Mouse (Mus musculus): ENCODE results near the gene Nrap. TPM values are rescaled to one million over a fixed set of nuclear protein-coding genes. Genes with fewer than 3 reads are reported as not detected.
A peak's percentile ranks its signal among the peaks of the same experiment; 100 is the strongest.

Nrap gene
- polyA plus RNA-seq, 1 experiment from 2014 or later: 0.97 TPM

- no peaks in the 10 kb centered on the region for H3K27me3 ChIP-seq (ENCODE audit: control insufficient read depth, insufficient read depth, low read depth, low read length)
- WGBS: 81% methylated on average over 3 of the region's 3 CpGs
- H3K4me1 ChIP-seq (ENCODE audit: control insufficient read depth, insufficient read depth, low read length): peaks cover 13% of the 10 kb centered on the region
- H3K9me3 ChIP-seq (replicated peaks; ENCODE audit: control insufficient read depth, low read length, poor library complexity, severe bottlenecking): no peaks in the 10 kb centered on the region
- H3K4me2 ChIP-seq (ENCODE audit: low read length): no peak overlapping the region
- H3K4me3 ChIP-seq (ENCODE audit: low read depth, low read length): no peak overlapping the region
- H3K36me3 ChIP-seq (ENCODE audit: control insufficient read depth, insufficient read depth, low read length): no peaks in the 10 kb centered on the region
- no peak overlapping the region for H3K9ac ChIP-seq (ENCODE audit: low read depth, low read length)
- H3K27ac ChIP-seq (ENCODE audit: low read length): no peak overlapping the region
- no peak for ATAC-seq
These were observed 73.3 kb downstream of the Nrap start for GRCm38 (mm10) chr19:56316531-56316930.

GRCm38 (mm10) chr19:56300835-56301234 is 89.0 kb downstream of the Nrap start:
- H3K27ac ChIP-seq (ENCODE audit: low read length): no peak overlapping the region
- no peak overlapping the region for H3K9ac ChIP-seq (ENCODE audit: low read depth, low read length)
- no peaks in the 10 kb centered on the region for H3K27me3 ChIP-seq (ENCODE audit: control insufficient read depth, insufficient read depth, low read depth, low read length)
- no peak overlapping the region for H3K4me3 ChIP-seq (ENCODE audit: low read depth, low read length)
- H3K4me1 ChIP-seq (ENCODE audit: control insufficient read depth, insufficient read depth, low read length): no peaks in the 10 kb centered on the region
- peak; percentile 45; the same call in 1 of the 2 replicates for ATAC-seq
- WGBS: 68% methylated on average over 11 of the region's 11 CpGs
- no peak overlapping the region for H3K4me2 ChIP-seq (ENCODE audit: low read length)
- no peaks in the 10 kb centered on the region for H3K9me3 ChIP-seq (replicated peaks; ENCODE audit: control insufficient read depth, low read length, poor library complexity, severe bottlenecking)
- H3K36me3 ChIP-seq (ENCODE audit: control insufficient read depth, insufficient read depth, low read length): no peaks in the 10 kb centered on the region

GRCm38 (mm10) chr19:56297264-56297663 is 92.6 kb downstream of the Nrap start:
- no peak for ATAC-seq
- 65% methylated on average over 3 of the region's 3 CpGs for WGBS
- no peak overlapping the region for H3K9ac ChIP-seq (ENCODE audit: low read depth, low read length)
- no peak overlapping the region for H3K4me2 ChIP-seq (ENCODE audit: low read length)
- H3K4me3 ChIP-seq (ENCODE audit: low read depth, low read length): no peak overlapping the region
- no peaks in the 10 kb centered on the region for H3K36me3 ChIP-seq (ENCODE audit: control insufficient read depth, insufficient read depth, low read length)
- H3K4me1 ChIP-seq (ENCODE audit: control insufficient read depth, insufficient read depth, low read length): peaks cover 9% of the 10 kb centered on the region; the same call in 1 of the 2 replicates
- H3K27me3 ChIP-seq (ENCODE audit: control insufficient read depth, insufficient read depth, low read depth, low read length): no peaks in the 10 kb centered on the region
- H3K9me3 ChIP-seq (replicated peaks; ENCODE audit: control insufficient read depth, low read length, poor library complexity, severe bottlenecking): no peaks in the 10 kb centered on the region
- H3K27ac ChIP-seq (ENCODE audit: low read length): no peak overlapping the region

GRCm38 (mm10) chr19:56296668-56297067 is 93.2 kb downstream of the Nrap start:
- H3K4me2 ChIP-seq (ENCODE audit: low read length): no peak overlapping the region
- WGBS: 65% methylated on average over 9 of the region's 9 CpGs

GRCm38 (mm10) chr19:56294654-56295399 is 95.0 kb downstream of the Nrap start:
- 0 out of 2 replicates have a peak overlapping the region, but pooled peaks have one; percentile 11 for H3K4me2 ChIP-seq (ENCODE audit: low read length)
- WGBS: 26% methylated on average over 7 of the region's 7 CpGs
- peak overlapping the region; percentile 31; the same call in 1 of the 2 replicates for H3K27ac ChIP-seq (ENCODE audit: low read length)
- H3K36me3 ChIP-seq (ENCODE audit: control insufficient read depth, insufficient read depth, low read length): no peaks in the 10 kb centered on the region
- peaks cover 14% of the 10 kb centered on the region; the same call in 1 of the 2 replicates for H3K4me1 ChIP-seq (ENCODE audit: control insufficient read depth, insufficient read depth, low read length)
- peak; percentile 68 for ATAC-seq
- no peak overlapping the region for H3K4me3 ChIP-seq (ENCODE audit: low read depth, low read length)
- 0 out of 2 replicates have a peak overlapping the region, but pooled peaks have one; percentile 0 for H3K9ac ChIP-seq (ENCODE audit: low read depth, low read length)
- no peaks in the 10 kb centered on the region for H3K9me3 ChIP-seq (replicated peaks; ENCODE audit: control insufficient read depth, low read length, poor library complexity, severe bottlenecking)
- H3K27me3 ChIP-seq (ENCODE audit: control insufficient read depth, insufficient read depth, low read depth, low read length): no peaks in the 10 kb centered on the region

More at GRCm38 (mm10) chr19:56296668-56297067, 93.2 kb downstream of the Nrap start:
- Histone ChIP-seq H3K27ac (ENCODE audit: low read length) (no peak overlapping the region), H3K9me3 (replicated peaks; ENCODE audit: control insufficient read depth, low read length, poor library complexity, severe bottlenecking) (no peaks in the 10 kb centered on the region), H3K27me3 (ENCODE audit: control insufficient read depth, insufficient read depth, low read depth, low read length) (no peaks in the 10 kb centered on the region), H3K36me3 (ENCODE audit: control insufficient read depth, insufficient read depth, low read length) (no peaks in the 10 kb centered on the region), H3K4me1 (ENCODE audit: control insufficient read depth, insufficient read depth, low read length) (peaks cover 9% of the 10 kb centered on the region; the same call in 1 of the 2 replicates), H3K9ac (ENCODE audit: low read depth, low read length) (no peak overlapping the region), H3K4me3 (ENCODE audit: low read depth, low read length) (no peak overlapping the region)
- no peak for ATAC-seq

GRCm38 (mm10) chr19:56292335-56292734 is 97.5 kb downstream of the Nrap start:
- Histone ChIP-seq H3K4me3 (ENCODE audit: low read depth, low read length) (no peak overlapping the region), H3K9me3 (replicated peaks; ENCODE audit: control insufficient read depth, low read length, poor library complexity, severe bottlenecking) (no peaks in the 10 kb centered on the region), H3K36me3 (ENCODE audit: control insufficient read depth, insufficient read depth, low read length) (no peaks in the 10 kb centered on the region), H3K9ac (ENCODE audit: low read depth, low read length) (no peak overlapping the region), H3K4me2 (ENCODE audit: low read length) (no peak overlapping the region), H3K27ac (ENCODE audit: low read length) (no peak overlapping the region), H3K4me1 (ENCODE audit: control insufficient read depth, insufficient read depth, low read length) (peaks cover 14% of the 10 kb centered on the region; the same call in 1 of the 2 replicates), H3K27me3 (ENCODE audit: control insufficient read depth, insufficient read depth, low read depth, low read length) (no peaks in the 10 kb centered on the region)
- WGBS: 54% methylated on average over 9 of the region's 9 CpGs
- no peak for ATAC-seq

GRCm38 (mm10) chr19:56291898-56292297 is 97.9 kb downstream of the Nrap start:
- H3K36me3 ChIP-seq (ENCODE audit: control insufficient read depth, insufficient read depth, low read length): no peaks in the 10 kb centered on the region
- H3K4me3 ChIP-seq (ENCODE audit: low read depth, low read length): no peak overlapping the region
- H3K27ac ChIP-seq (ENCODE audit: low read length): no peak overlapping the region; the same call in 1 of the 2 replicates
- H3K4me2 ChIP-seq (ENCODE audit: low read length): no peak overlapping the region
- ATAC-seq: 0 out of 2 replicates have a peak, but pooled peaks have one; percentile 28
- no peaks in the 10 kb centered on the region for H3K27me3 ChIP-seq (ENCODE audit: control insufficient read depth, insufficient read depth, low read depth, low read length)
- no peaks in the 10 kb centered on the region for H3K9me3 ChIP-seq (replicated peaks; ENCODE audit: control insufficient read depth, low read length, poor library complexity, severe bottlenecking)
- WGBS: 53% methylated on average over 6 of the region's 6 CpGs
- no peak overlapping the region for H3K9ac ChIP-seq (ENCODE audit: low read depth, low read length)
- peaks cover 14% of the 10 kb centered on the region; the same call in 1 of the 2 replicates for H3K4me1 ChIP-seq (ENCODE audit: control insufficient read depth, insufficient read depth, low read length)

GRCm38 (mm10) chr19:56289642-56290041 is 100.2 kb downstream of the Nrap start:
- no peaks in the 10 kb centered on the region for H3K36me3 ChIP-seq (ENCODE audit: control insufficient read depth, insufficient read depth, low read length)
- H3K4me1 ChIP-seq (ENCODE audit: control insufficient read depth, insufficient read depth, low read length): peaks cover 10% of the 10 kb centered on the region; the same call in 1 of the 2 replicates
- ATAC-seq: no peak
- WGBS: 88% methylated on average over 8 of the region's 8 CpGs
- no peak overlapping the region for H3K4me3 ChIP-seq (ENCODE audit: low read depth, low read length)
- no peaks in the 10 kb centered on the region for H3K9me3 ChIP-seq (replicated peaks; ENCODE audit: control insufficient read depth, low read length, poor library complexity, severe bottlenecking)
- H3K27me3 ChIP-seq (ENCODE audit: control insufficient read depth, insufficient read depth, low read depth, low read length): no peaks in the 10 kb centered on the region
- H3K4me2 ChIP-seq (ENCODE audit: low read length): no peak overlapping the region
- H3K27ac ChIP-seq (ENCODE audit: low read length): no peak overlapping the region
- H3K9ac ChIP-seq (ENCODE audit: low read depth, low read length): no peak overlapping the region

GRCm38 (mm10) chr19:56288436-56288835 is 101.4 kb downstream of the Nrap start:
- Histone ChIP-seq H3K27me3 (ENCODE audit: control insufficient read depth, insufficient read depth, low read depth, low read length) (no peaks in the 10 kb centered on the region), H3K9me3 (replicated peaks; ENCODE audit: control insufficient read depth, low read length, poor library complexity, severe bottlenecking) (no peaks in the 10 kb centered on the region), H3K36me3 (ENCODE audit: control insufficient read depth, insufficient read depth, low read length) (no peaks in the 10 kb centered on the region), H3K4me2 (ENCODE audit: low read length) (no peak overlapping the region), H3K4me1 (ENCODE audit: control insufficient read depth, insufficient read depth, low read length) (peaks cover 7% of the 10 kb centered on the region; the same call in 1 of the 2 replicates), H3K9ac (ENCODE audit: low read depth, low read length) (no peak overlapping the region), H3K4me3 (ENCODE audit: low read depth, low read length) (no peak overlapping the region), H3K27ac (ENCODE audit: low read length) (no peak overlapping the region)
- 73% methylated on average over 4 of the region's 4 CpGs for WGBS
- ATAC-seq: no peak

Measured in midbrain, embryonic 16.5 days (tissue).